Mouse (Mus musculus) midbrain, embryonic 16.5 days (tissue): ENCODE results near the gene Pax7. TPM values are rescaled to one million over a fixed set of nuclear protein-coding genes. Genes with fewer than 3 reads are reported as not detected.
A peak's percentile ranks its signal among the peaks of the same experiment; 100 is the strongest.

Source experiments
- ATAC-seq: fragments of 200-750 bp; cut with Nextera tagmentation; 2 replicates; pipeline ENCODE4 v1.8.0; 2017; ENCODE audit warnings: moderate TSS enrichment
- H3K27ac ChIP-seq: fragments of 300-500 bp; sonication (generic); 2 replicates; pipeline ENCODE4 v1.5.1; 2014; ENCODE audit warnings: mild to moderate bottlenecking, low read length, mixed read lengths
- H3K27me3 ChIP-seq: fragments of 300-500 bp; sonication (generic); 2 replicates; pipeline ENCODE4 v1.6.1; 2014; ENCODE audit warnings: low read depth, low read length, mixed read lengths; ENCODE audit not compliant: control insufficient read depth, insufficient read depth
- H3K36me3 ChIP-seq: fragments of 300-500 bp; sonication (generic); 2 replicates; pipeline ENCODE4 v1.6.1; 2014; ENCODE audit warnings: mild to moderate bottlenecking, low read length, moderate library complexity, mixed read lengths; ENCODE audit not compliant: control insufficient read depth, insufficient read depth
- H3K4me1 ChIP-seq: fragments of 300-500 bp; sonication (generic); 2 replicates; pipeline ENCODE4 v1.6.1; 2014; ENCODE audit warnings: mild to moderate bottlenecking, low read length, mixed read lengths; ENCODE audit not compliant: control insufficient read depth, insufficient read depth
- H3K4me2 ChIP-seq: fragments of 300-500 bp; sonication (generic); 2 replicates; pipeline ENCODE4 v1.6.1; 2014; ENCODE audit warnings: mild to moderate bottlenecking, low read length, mixed read lengths
- H3K4me3 ChIP-seq: fragments of 300-500 bp; sonication (generic); 2 replicates; pipeline ENCODE4 v1.5.1; 2014; ENCODE audit warnings: low read depth, mild to moderate bottlenecking, low read length, moderate library complexity, mixed read lengths
- H3K9ac ChIP-seq: fragments of 300-500 bp; sonication (generic); 2 replicates; pipeline ENCODE4 v1.6.1; 2014; ENCODE audit warnings: low read depth, low read length, mixed read lengths
- H3K9me3 ChIP-seq: fragments of 300-500 bp; sonication (generic); replicated peaks from 2 replicates; pipeline ENCODE4 v1.6.1; 2014; ENCODE audit warnings: mild to moderate bottlenecking, low read length, mixed read lengths; ENCODE audit not compliant: control insufficient read depth, poor library complexity, severe bottlenecking
- WGBS: fragments of 180-500 bp; shearing (Covaris S2); extraction: QIAGEN DNeasy Blood & Tissue Kit; methylation state at CpG from one replicate; pipeline ENCODE4 v1.1.7; 2014; 5-methylcytosine and 5-hydroxymethylcytosine counted together
- polyA plus RNA-seq: library from polyadenylated mRNA; unstranded; fragments of >200 nt; fragmentation: Nextera tagmentation; extraction: Ambion mirVana; gene quantifications from 2 replicates; pipeline ENCODE4 v1.2.1, GENCODE M21; 2015

The Pax7 gene
- polyA plus RNA-seq, 1 experiment from 2014 or later: 4.4 TPM

DNA sequence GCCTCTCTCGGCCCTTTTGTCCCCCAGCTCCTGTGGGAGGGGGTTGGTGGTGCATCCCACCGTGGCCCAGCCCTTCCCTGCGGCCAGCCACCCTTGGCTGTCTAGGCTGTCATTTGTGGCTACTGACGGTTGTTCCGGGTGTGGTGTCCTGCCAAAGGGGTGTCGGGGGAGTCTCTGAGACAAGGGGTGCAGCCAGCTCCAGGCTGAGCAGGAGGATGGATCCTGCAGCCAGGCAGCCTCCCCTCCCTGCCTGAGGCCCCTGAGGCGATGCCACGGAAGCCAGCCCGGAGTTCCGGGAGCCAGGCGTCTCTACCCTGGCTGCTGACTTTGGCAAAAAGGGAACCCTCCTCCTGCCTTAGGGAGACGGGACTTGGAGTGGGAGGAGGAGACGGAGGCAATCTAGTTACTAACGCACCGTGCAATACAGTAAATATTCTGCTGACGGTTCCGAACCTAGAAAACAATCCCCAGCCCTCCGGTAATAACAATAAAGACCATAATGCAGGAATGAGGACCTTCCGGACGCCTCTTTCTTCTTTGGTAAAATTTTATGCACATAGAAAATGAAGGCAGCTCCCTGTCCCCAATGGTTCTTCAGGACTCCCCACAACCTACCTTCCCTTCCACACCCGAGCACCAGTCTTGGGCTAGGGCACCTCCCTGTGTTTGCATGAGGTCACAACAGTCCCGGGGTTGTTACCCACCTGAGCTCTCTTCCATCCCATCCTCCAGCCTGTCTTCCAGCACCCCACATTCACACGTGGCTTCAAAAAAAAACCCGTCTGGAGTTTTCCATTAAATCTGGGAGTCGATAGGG is 19.1 kb upstream of the Pax7 start:
- Histone ChIP-seq H3K4me3 (no peak overlapping the region), H3K9me3 (no peaks in the 10 kb centered on the region), H3K36me3 (no peaks in the 10 kb centered on the region), H3K27me3 (peaks cover 49% of the 10 kb centered on the region), H3K9ac (0 out of 2 replicates have a peak overlapping the region, but pooled peaks have one; percentile 15), H3K4me2 (peak overlapping the region; percentile 5; the same call in 1 of the 2 replicates), H3K4me1 (peaks cover 4% of the 10 kb centered on the region; the same call in 1 of the 2 replicates), H3K27ac (no peak overlapping the region)
- 3% methylated on average over 25 of the region's 25 CpGs for WGBS
- peak; percentile 38; the same call in 1 of the 2 replicates for ATAC-seq

DNA sequence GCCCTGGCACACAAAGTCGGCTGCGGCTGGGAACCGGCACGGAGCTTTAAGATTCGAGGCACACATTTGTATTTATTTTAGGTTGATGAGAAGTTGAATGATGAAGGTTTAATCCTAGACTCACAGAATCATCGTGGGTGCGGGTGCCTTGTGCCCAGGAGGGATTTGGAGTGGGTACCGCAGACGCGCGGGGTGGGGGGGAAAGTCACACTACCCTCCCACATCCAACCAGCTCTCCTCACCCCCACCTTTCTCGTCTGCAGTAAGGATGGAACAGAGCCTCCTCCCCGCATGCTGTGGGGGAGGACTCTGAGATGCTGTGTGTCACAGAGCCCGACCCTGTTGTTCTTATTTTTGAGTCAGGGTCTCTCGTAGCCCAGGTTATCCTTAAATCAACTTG is 18.1 kb upstream of the Pax7 start:
- Histone ChIP-seq H3K36me3 (no peaks in the 10 kb centered on the region), H3K9ac (no peak overlapping the region), H3K9me3 (no peaks in the 10 kb centered on the region), H3K4me2 (no peak overlapping the region), H3K4me1 (peaks cover 4% of the 10 kb centered on the region; the same call in 1 of the 2 replicates), H3K4me3 (no peak overlapping the region), H3K27me3 (peaks cover 46% of the 10 kb centered on the region), H3K27ac (no peak overlapping the region)
- no peak for ATAC-seq
- WGBS: 13% methylated on average over 15 of the region's 15 CpGs

DNA sequence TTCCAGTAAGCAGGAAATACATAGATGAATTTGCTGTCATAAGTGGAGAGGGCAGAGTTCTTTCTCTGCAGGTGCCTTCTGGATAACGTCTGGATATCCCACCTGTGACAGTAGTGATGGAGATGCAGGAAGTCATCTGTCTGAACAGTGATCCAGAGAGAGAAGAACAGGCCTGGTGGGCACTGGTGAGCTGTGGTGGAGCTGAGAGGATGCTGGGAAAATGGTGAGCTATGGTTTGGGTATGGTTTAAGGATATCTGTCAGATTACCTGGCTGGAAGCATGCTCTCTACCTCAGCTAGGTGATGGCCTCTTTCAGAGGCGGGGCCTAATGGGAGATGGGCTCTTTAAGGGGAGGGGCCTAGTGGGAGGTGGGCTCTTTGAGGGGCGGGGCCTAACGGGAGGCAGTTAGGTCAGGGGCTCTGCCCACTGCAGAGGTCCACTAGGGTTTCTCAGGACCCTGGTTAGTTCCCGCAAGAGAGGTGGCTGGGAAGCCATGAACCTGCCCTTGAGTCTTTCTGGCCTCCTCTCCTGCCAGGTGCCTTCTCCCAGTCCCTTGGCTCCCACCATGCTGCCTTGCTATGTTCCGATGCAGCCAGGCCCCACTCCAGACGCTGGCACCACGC is 17.3 kb upstream of the Pax7 start:
- WGBS: 17% methylated on average over 8 of the region's 8 CpGs
- no peak for ATAC-seq
- Histone ChIP-seq H3K27ac (no peak overlapping the region), H3K9me3 (no peaks in the 10 kb centered on the region), H3K4me3 (no peak overlapping the region), H3K4me2 (no peak overlapping the region), H3K36me3 (no peaks in the 10 kb centered on the region), H3K9ac (no peak overlapping the region), H3K27me3 (peaks cover 46% of the 10 kb centered on the region), H3K4me1 (peaks cover 4% of the 10 kb centered on the region; the same call in 1 of the 2 replicates)

GRCm38 (mm10) chr4:139843456-139843855 is 10.1 kb upstream of the Pax7 start:
- H3K27me3 ChIP-seq: peaks cover 18% of the 10 kb centered on the region
- H3K36me3 ChIP-seq: no peaks in the 10 kb centered on the region
- H3K9ac ChIP-seq: no peak overlapping the region
- H3K9me3 ChIP-seq: no peaks in the 10 kb centered on the region
- H3K4me3 ChIP-seq: no peak overlapping the region
- H3K4me2 ChIP-seq: no peak overlapping the region
- 20% methylated on average over 7 of the region's 7 CpGs for WGBS
- no peaks in the 10 kb centered on the region for H3K4me1 ChIP-seq
- no peak for ATAC-seq
- no peak overlapping the region for H3K27ac ChIP-seq

GRCm38 (mm10) chr4:139842919-139843318 is 9.6 kb upstream of the Pax7 start:
- Histone ChIP-seq H3K27ac (no peak overlapping the region), H3K9me3 (no peaks in the 10 kb centered on the region), H3K4me3 (no peak overlapping the region), H3K27me3 (peaks cover 23% of the 10 kb centered on the region), H3K36me3 (no peaks in the 10 kb centered on the region), H3K4me1 (no peaks in the 10 kb centered on the region), H3K4me2 (no peak overlapping the region), H3K9ac (no peak overlapping the region)
- whole genome bisulfite sequencing: 72% methylated on average over 7 of the region's 7 CpGs
- no peak for ATAC-seq

GRCm38 (mm10) chr4:139840939-139841500 is 7.7 kb upstream of the Pax7 start:
- Histone ChIP-seq H3K9me3 (no peaks in the 10 kb centered on the region), H3K9ac (no peak overlapping the region), H3K27ac (no peak overlapping the region), H3K27me3 (peaks cover 33% of the 10 kb centered on the region), H3K4me2 (no peak overlapping the region), H3K4me1 (no peaks in the 10 kb centered on the region; the same call in none of the 2 replicates), H3K36me3 (no peaks in the 10 kb centered on the region), H3K4me3 (no peak overlapping the region)
- WGBS: 39% methylated on average over 9 of the region's 9 CpGs
- no peak for ATAC-seq

- no peak overlapping the region for H3K4me3 ChIP-seq
- no peaks in the 10 kb centered on the region for H3K36me3 ChIP-seq
- H3K27ac ChIP-seq: no peak overlapping the region
- H3K4me2 ChIP-seq: no peak overlapping the region
- 79% methylated on average over 4 of the region's 4 CpGs for WGBS
- H3K4me1 ChIP-seq: no peaks in the 10 kb centered on the region; the same call in none of the 2 replicates
- H3K9ac ChIP-seq: no peak overlapping the region
- peaks cover 36% of the 10 kb centered on the region for H3K27me3 ChIP-seq
- no peak for ATAC-seq
- H3K9me3 ChIP-seq: no peaks in the 10 kb centered on the region
Measured at GRCm38 (mm10) chr4:139840442-139840841, 7.1 kb upstream of the Pax7 start.

GRCm38 (mm10) chr4:139836681-139837080 is 3.4 kb upstream of the Pax7 start:
- Histone ChIP-seq H3K4me1 (peaks cover 10% of the 10 kb centered on the region), H3K27ac (no peak overlapping the region), H3K36me3 (no peaks in the 10 kb centered on the region), H3K9me3 (no peaks in the 10 kb centered on the region), H3K4me2 (no peak overlapping the region; the same call in 1 of the 2 replicates), H3K9ac (no peak overlapping the region), H3K27me3 (peaks cover 45% of the 10 kb centered on the region), H3K4me3 (no peak overlapping the region)
- ATAC-seq: no peak
- WGBS: 9% methylated on average over 5 of the region's 5 CpGs

- peaks cover 13% of the 10 kb centered on the region for H3K4me1 ChIP-seq
- no peaks in the 10 kb centered on the region for H3K36me3 ChIP-seq
- ATAC-seq: peak; percentile 58
- peaks cover 46% of the 10 kb centered on the region for H3K27me3 ChIP-seq
- no peak overlapping the region for H3K4me3 ChIP-seq
- H3K9ac ChIP-seq: no peak overlapping the region
- whole genome bisulfite sequencing: 3% methylated on average over 8 of the region's 8 CpGs
- no peak overlapping the region for H3K27ac ChIP-seq
- peak overlapping the region; percentile 10; the same call in 1 of the 2 replicates for H3K4me2 ChIP-seq
- H3K9me3 ChIP-seq: no peaks in the 10 kb centered on the region
Measured at GRCm38 (mm10) chr4:139836196-139836595, 2.9 kb upstream of the Pax7 start.
